ENCODE assay signal across 8 mouse cellular contexts in genomic region chr3:88424605-88425329, GRCm38 (mm10). TPM values are rescaled to one million over a fixed set of nuclear protein-coding genes. Genes with fewer than 3 reads are reported as not detected.
DNase-seq lines count a peak whose midpoint lies in the region; ATAC-seq lines count a peak whose summit lies in the region.

TSS of gene Slc25a44 (minus strand) at chr3:88425139.

- peak; percentile 88 for ATAC-seq in megakaryocyte progenitor cell, adult 5-6 weeks (replicated peaks; ENCODE audit: poor library complexity)

- peak; percentile 99 for DNase-seq in adipocyte (ENCODE audit: low spot score)
- peak; percentile 99 for DNase-seq in embryo, embryonic 10 days (ENCODE audit: low spot score)
- peak; percentile 83 for DNase-seq in gastrocnemius, postnatal 10 days
- DNase-seq in induced T-regulatory cell, adult 2 months (ENCODE audit: low read depth), result peak; percentile 99
- DNase-seq in left cerebral cortex, adult 9 months (ENCODE audit: low spot score in 2 of 2), result peak; percentile 94 to 97
- peak; percentile 81 for DNase-seq in right cerebral cortex, postnatal 14 days
- DNase-seq in urinary bladder, postnatal 36 days (ENCODE audit: low spot score in 2 of 2), result peak; percentile 94

RNA-seq across cellular contexts. Expression of gene Slc25a44, which starts in this region (rescaled TPM):
- total RNA-seq in gastrocnemius, postnatal 10 days (2021), result 10 to 100 TPM; 11.9 to 12.3 TPM
- 10.3 and 11.1 TPM in 2 replicates for total RNA-seq in megakaryocyte progenitor cell, adult 5-6 weeks (2015)
- total RNA-seq in megakaryocyte progenitor cell, adult 5-6 weeks (2017), result 16.2 and 17.9 TPM in 2 replicates

Comparison
In these comparisons a context has a peak if more than half of its experiments do, and no peak if none do; other contexts are left out.
1. Peak in every context shown above with its lines: DNase-seq and ATAC-seq.